Mouse (Mus musculus): ENCODE measurements around the gene Cryzl1.

- TF ChIP-seq CTCF (IDR thresholded peaks at IDR 0.05; ENCODE audit: low read depth) (no peak), EP300 (IDR thresholded peaks at IDR 0.05; ENCODE audit: low read depth) (no peak)
These were observed 11.6 kb upstream of the Cryzl1 start for GRCm38 (mm10) chr16:91740184-91740917.

Data from heart, postnatal 0 days (tissue).